Mouse (Mus musculus) ES-Bruce4 (cell line): ENCODE results near the gene Clybl.

ENCODE experiments used
- CTCF ChIP-seq: IDR thresholded peaks from one replicate; pipeline ENCODE4 v1.8.1; 2011; ENCODE audit warnings: low read depth, low read length
- EP300 ChIP-seq: IDR thresholded peaks from 2 replicates; pipeline ENCODE4 v1.6.1; 2011; ENCODE audit warnings: low read depth, low read length; ENCODE audit not compliant: insufficient read depth

GRCm38 (mm10) chr14:122181815-122182157 lies 282 bp downstream of the Clybl start:
- TF ChIP-seq CTCF (no peak), EP300 (no peak)
